Mouse (Mus musculus): Measurements from ENCODE around the gene Serpina1e. TPM values are rescaled to one million over a fixed set of nuclear protein-coding genes. Genes with fewer than 3 reads are reported as not detected.
"Not testable (repeated sequence)": the region's sequence is repeated elsewhere in the genome, so short reads cannot be mapped to it uniquely, and the experiment has no call there.

The Serpina1e gene
- polyA plus RNA-seq, 1 experiment from 2014 or later, result 1.1 TPM

GRCm38 (mm10) chr12:103977060-103977459 lies 18.3 kb upstream of the Serpina1e start:
- H3K4me3 ChIP-seq (ENCODE audit: low read depth, low read length), result no peak overlapping the region
- no peak overlapping the region for H3K27ac ChIP-seq (ENCODE audit: low read length)
- H3K4me2 ChIP-seq (replicated peaks; ENCODE audit: low read depth, low read length), result no peak overlapping the region
- no peak overlapping the region for H3K9ac ChIP-seq (replicated peaks; ENCODE audit: low read depth, low read length)
- no peaks in the 10 kb centered on the region for H3K9me3 ChIP-seq (ENCODE audit: control insufficient read depth, low read depth, low read length)
- H3K36me3 ChIP-seq (ENCODE audit: control insufficient read depth, insufficient read depth, low read length), result no peaks in the 10 kb centered on the region
- ATAC-seq (ENCODE audit: insufficient number of reproducible peaks, insufficient read depth, low FRiP score, low read depth), result no peak
- WGBS, result 67% methylated on average over 3 of the region's 3 CpGs
- H3K4me1 ChIP-seq (ENCODE audit: control insufficient read depth, insufficient read depth, low read length), result no peaks in the 10 kb centered on the region
- H3K27me3 ChIP-seq (ENCODE audit: control insufficient read depth, insufficient read depth, low read length), result no peaks in the 10 kb centered on the region

GRCm38 (mm10) chr12:103971080-103971479 lies 12.3 kb upstream of the Serpina1e start:
- no peaks in the 10 kb centered on the region for H3K9me3 ChIP-seq (ENCODE audit: control insufficient read depth, low read depth, low read length)
- H3K4me2 ChIP-seq (replicated peaks; ENCODE audit: low read depth, low read length), result no peak overlapping the region
- no peak overlapping the region for H3K27ac ChIP-seq (ENCODE audit: low read length)
- no peaks in the 10 kb centered on the region for H3K27me3 ChIP-seq (ENCODE audit: control insufficient read depth, insufficient read depth, low read length)
- WGBS, result 89% methylated on average over 4 of the region's 4 CpGs
- no peak for ATAC-seq (ENCODE audit: insufficient number of reproducible peaks, insufficient read depth, low FRiP score, low read depth)
- H3K9ac ChIP-seq (replicated peaks; ENCODE audit: low read depth, low read length), result no peak overlapping the region
- H3K4me1 ChIP-seq (ENCODE audit: control insufficient read depth, insufficient read depth, low read length), result no peaks in the 10 kb centered on the region
- H3K4me3 ChIP-seq (ENCODE audit: low read depth, low read length), result no peak overlapping the region
- H3K36me3 ChIP-seq (ENCODE audit: control insufficient read depth, insufficient read depth, low read length), result no peaks in the 10 kb centered on the region

- Histone ChIP-seq H3K27me3 (ENCODE audit: control insufficient read depth, insufficient read depth, low read length) (no peaks in the 10 kb centered on the region), H3K4me2 (replicated peaks; ENCODE audit: low read depth, low read length) (no peak overlapping the region), H3K27ac (ENCODE audit: low read length) (no peak overlapping the region), H3K9me3 (ENCODE audit: control insufficient read depth, low read depth, low read length) (no peaks in the 10 kb centered on the region), H3K36me3 (ENCODE audit: control insufficient read depth, insufficient read depth, low read length) (no peaks in the 10 kb centered on the region), H3K4me1 (ENCODE audit: control insufficient read depth, insufficient read depth, low read length) (no peaks in the 10 kb centered on the region), H3K9ac (replicated peaks; ENCODE audit: low read depth, low read length) (no peak overlapping the region), H3K4me3 (ENCODE audit: low read depth, low read length) (no peak overlapping the region)
- WGBS, result 89% methylated on average over 9 of the region's 9 CpGs
- no peak for ATAC-seq (ENCODE audit: insufficient number of reproducible peaks, insufficient read depth, low FRiP score, low read depth)
Observed at GRCm38 (mm10) chr12:103969577-103970116, 10.9 kb upstream of the Serpina1e start.

GRCm38 (mm10) chr12:103966761-103967160 lies 8.0 kb upstream of the Serpina1e start:
- Histone ChIP-seq H3K4me2 (replicated peaks; ENCODE audit: low read depth, low read length) (no peak overlapping the region), H3K9me3 (ENCODE audit: control insufficient read depth, low read depth, low read length) (no peaks in the 10 kb centered on the region), H3K9ac (replicated peaks; ENCODE audit: low read depth, low read length) (no peak overlapping the region), H3K4me3 (ENCODE audit: low read depth, low read length) (no peak overlapping the region), H3K36me3 (ENCODE audit: control insufficient read depth, insufficient read depth, low read length) (no peaks in the 10 kb centered on the region), H3K27ac (ENCODE audit: low read length) (no peak overlapping the region), H3K27me3 (ENCODE audit: control insufficient read depth, insufficient read depth, low read length) (no peaks in the 10 kb centered on the region), H3K4me1 (ENCODE audit: control insufficient read depth, insufficient read depth, low read length) (no peaks in the 10 kb centered on the region)
- ATAC-seq (ENCODE audit: insufficient number of reproducible peaks, insufficient read depth, low FRiP score, low read depth), result no peak
- 67% methylated on average over 3 of the region's 3 CpGs for WGBS

GRCm38 (mm10) chr12:103963288-103963687 lies 4.5 kb upstream of the Serpina1e start:
- Histone ChIP-seq H3K27ac (ENCODE audit: low read length) (no peak overlapping the region), H3K9ac (replicated peaks; ENCODE audit: low read depth, low read length) (no peak overlapping the region), H3K4me3 (ENCODE audit: low read depth, low read length) (no peak overlapping the region), H3K4me2 (replicated peaks; ENCODE audit: low read depth, low read length) (no peak overlapping the region), H3K27me3 (ENCODE audit: control insufficient read depth, insufficient read depth, low read length) (no peaks in the 10 kb centered on the region), H3K4me1 (ENCODE audit: control insufficient read depth, insufficient read depth, low read length) (no peaks in the 10 kb centered on the region), H3K36me3 (ENCODE audit: control insufficient read depth, insufficient read depth, low read length) (no peaks in the 10 kb centered on the region), H3K9me3 (ENCODE audit: control insufficient read depth, low read depth, low read length) (no peaks in the 10 kb centered on the region)
- ATAC-seq (ENCODE audit: insufficient number of reproducible peaks, insufficient read depth, low FRiP score, low read depth), result no peak
- WGBS, result 76% methylated on average over 4 of the region's 4 CpGs

GRCm38 (mm10) chr12:103962860-103963259 lies 4.1 kb upstream of the Serpina1e start:
- ATAC-seq (ENCODE audit: insufficient number of reproducible peaks, insufficient read depth, low FRiP score, low read depth), result no peak
- H3K4me1 ChIP-seq (ENCODE audit: control insufficient read depth, insufficient read depth, low read length), result no peaks in the 10 kb centered on the region
- no peaks in the 10 kb centered on the region for H3K36me3 ChIP-seq (ENCODE audit: control insufficient read depth, insufficient read depth, low read length)
- H3K4me2 ChIP-seq (replicated peaks; ENCODE audit: low read depth, low read length), result no peak overlapping the region
- no peaks in the 10 kb centered on the region for H3K9me3 ChIP-seq (ENCODE audit: control insufficient read depth, low read depth, low read length)
- no peak overlapping the region for H3K27ac ChIP-seq (ENCODE audit: low read length)
- H3K27me3 ChIP-seq (ENCODE audit: control insufficient read depth, insufficient read depth, low read length), result no peaks in the 10 kb centered on the region
- H3K4me3 ChIP-seq (ENCODE audit: low read depth, low read length), result no peak overlapping the region
- 65% methylated on average over 8 of the region's 8 CpGs for WGBS
- no peak overlapping the region for H3K9ac ChIP-seq (replicated peaks; ENCODE audit: low read depth, low read length)

- Histone ChIP-seq H3K27me3 (ENCODE audit: control insufficient read depth, insufficient read depth, low read length) (no peaks in the 10 kb centered on the region), H3K4me2 (replicated peaks; ENCODE audit: low read depth, low read length) (no peak overlapping the region), H3K4me1 (ENCODE audit: control insufficient read depth, insufficient read depth, low read length) (no peaks in the 10 kb centered on the region), H3K9ac (replicated peaks; ENCODE audit: low read depth, low read length) (no peak overlapping the region), H3K36me3 (ENCODE audit: control insufficient read depth, insufficient read depth, low read length) (no peaks in the 10 kb centered on the region), H3K27ac (ENCODE audit: low read length) (no peak overlapping the region), H3K9me3 (ENCODE audit: control insufficient read depth, low read depth, low read length) (no peaks in the 10 kb centered on the region), H3K4me3 (ENCODE audit: low read depth, low read length) (no peak overlapping the region)
- 78% methylated on average over 5 of the region's 5 CpGs for WGBS
- no peak for ATAC-seq (ENCODE audit: insufficient number of reproducible peaks, insufficient read depth, low FRiP score, low read depth)
Observed at GRCm38 (mm10) chr12:103962337-103962736, 3.6 kb upstream of the Serpina1e start.

- Histone ChIP-seq H3K4me3 (ENCODE audit: low read depth, low read length) (no peak overlapping the region), H3K27me3 (ENCODE audit: control insufficient read depth, insufficient read depth, low read length) (no peaks in the 10 kb centered on the region), H3K4me2 (replicated peaks; ENCODE audit: low read depth, low read length) (no peak overlapping the region), H3K36me3 (ENCODE audit: control insufficient read depth, insufficient read depth, low read length) (no peaks in the 10 kb centered on the region), H3K4me1 (ENCODE audit: control insufficient read depth, insufficient read depth, low read length) (no peaks in the 10 kb centered on the region), H3K9ac (replicated peaks; ENCODE audit: low read depth, low read length) (no peak overlapping the region), H3K27ac (ENCODE audit: low read length) (no peak overlapping the region), H3K9me3 (ENCODE audit: control insufficient read depth, low read depth, low read length) (no peaks in the 10 kb centered on the region)
- 96% methylated on average over 1 of the region's 1 CpGs for WGBS
- no peak for ATAC-seq (ENCODE audit: insufficient number of reproducible peaks, insufficient read depth, low FRiP score, low read depth)
Observed at GRCm38 (mm10) chr12:103961716-103962115, 2.9 kb upstream of the Serpina1e start.

- not testable (repeated sequence) for H3K4me2 ChIP-seq (replicated peaks; ENCODE audit: low read depth, low read length); H3K9ac ChIP-seq (replicated peaks; ENCODE audit: low read depth, low read length); H3K4me1 ChIP-seq (ENCODE audit: control insufficient read depth, insufficient read depth, low read length); H3K27me3 ChIP-seq (ENCODE audit: control insufficient read depth, insufficient read depth, low read length); H3K4me3 ChIP-seq (ENCODE audit: low read depth, low read length); ATAC-seq (ENCODE audit: insufficient number of reproducible peaks, insufficient read depth, low FRiP score, low read depth); H3K36me3 ChIP-seq (ENCODE audit: control insufficient read depth, insufficient read depth, low read length); H3K27ac ChIP-seq (ENCODE audit: low read length); H3K9me3 ChIP-seq (ENCODE audit: control insufficient read depth, low read depth, low read length)
- WGBS, result 69% methylated on average over 2 of the region's 2 CpGs
Observed at GRCm38 (mm10) chr12:103956555-103956954, 2.2 kb downstream of the Serpina1e start.

Measured in stomach, embryonic 14.5 days (tissue).